Mouse (Mus musculus) spleen, adult 12 weeks (tissue): ENCODE data around the gene Dnajc5.

Experiments used
- DNase-seq: peaks from one replicate; pipeline ENCODE4 v3.0.0; 2022; ENCODE audit warnings: low spot score

The Dnajc5 gene

DNA sequence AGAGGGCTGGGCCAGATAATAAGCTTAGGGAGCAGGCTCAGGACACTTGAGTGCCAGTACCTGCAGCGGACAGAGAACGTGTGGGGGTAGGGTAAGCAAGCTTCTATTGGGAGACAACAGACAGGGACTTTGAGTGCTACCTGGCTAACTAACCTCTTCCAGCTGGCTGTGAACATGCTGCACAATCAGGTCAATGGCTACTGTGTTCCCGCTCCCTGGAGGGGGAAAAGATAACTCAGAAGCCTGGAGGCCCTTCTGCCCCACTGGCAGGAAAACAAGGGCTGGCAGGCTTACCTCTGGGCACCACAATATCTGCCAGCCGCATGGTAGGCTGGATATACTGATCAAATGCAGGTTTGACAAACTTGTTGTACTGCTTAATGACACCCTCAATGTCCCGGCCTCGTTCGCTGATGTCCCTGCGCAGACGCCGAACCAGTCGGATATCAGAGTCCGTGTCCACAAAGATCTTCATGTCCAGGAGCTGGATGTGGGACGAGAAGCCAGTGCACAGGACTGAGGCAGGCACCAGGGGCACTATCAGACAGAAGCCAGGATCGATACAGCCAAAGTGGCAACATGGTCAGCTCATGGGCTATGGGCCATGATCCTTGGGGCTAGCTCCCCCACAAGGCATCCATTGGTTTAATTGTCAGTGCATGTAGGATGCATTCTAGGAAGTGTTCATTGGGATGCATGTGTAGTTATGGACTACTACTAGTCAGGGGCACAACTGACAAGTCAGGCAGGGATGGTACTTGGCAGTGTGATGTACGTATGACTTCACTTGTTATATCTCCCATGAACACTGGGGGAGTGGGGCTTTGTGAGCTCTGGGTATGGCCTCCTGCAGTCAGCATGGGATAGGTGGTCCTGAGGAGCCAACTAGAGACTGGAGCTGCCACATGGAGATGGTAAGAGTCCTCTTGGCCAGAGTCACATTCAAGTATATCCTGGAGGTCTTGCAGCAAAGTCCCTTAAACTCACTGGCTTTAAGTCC is 52.9 kb downstream of the Dnajc5 start:
- DNase-seq, result no peak

DNA sequence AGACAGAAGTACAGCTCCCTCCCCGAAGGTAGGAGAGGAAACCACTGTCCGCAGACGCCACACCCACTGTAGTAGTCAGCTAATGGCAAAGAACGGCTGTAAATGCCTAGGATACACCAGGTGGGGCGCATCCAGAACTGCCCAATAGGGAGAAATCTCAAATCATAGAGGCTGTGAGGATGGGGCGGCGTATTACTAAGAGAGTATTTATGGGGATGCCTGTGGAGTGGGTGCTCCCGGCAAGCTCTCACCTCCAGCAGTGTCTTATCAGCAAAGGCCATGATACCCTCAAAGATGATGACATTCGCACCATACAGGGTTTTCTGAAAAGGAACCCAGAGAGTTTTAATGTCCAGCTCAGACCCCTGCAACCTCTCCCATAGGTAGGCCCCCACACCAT is 53.7 kb downstream of the Dnajc5 start:
- no peak for DNase-seq

- DNase-seq, result no peak
Measured at GRCm38 (mm10) chr2:181574921-181575545, 54.7 kb downstream of the Dnajc5 start.

DNA sequence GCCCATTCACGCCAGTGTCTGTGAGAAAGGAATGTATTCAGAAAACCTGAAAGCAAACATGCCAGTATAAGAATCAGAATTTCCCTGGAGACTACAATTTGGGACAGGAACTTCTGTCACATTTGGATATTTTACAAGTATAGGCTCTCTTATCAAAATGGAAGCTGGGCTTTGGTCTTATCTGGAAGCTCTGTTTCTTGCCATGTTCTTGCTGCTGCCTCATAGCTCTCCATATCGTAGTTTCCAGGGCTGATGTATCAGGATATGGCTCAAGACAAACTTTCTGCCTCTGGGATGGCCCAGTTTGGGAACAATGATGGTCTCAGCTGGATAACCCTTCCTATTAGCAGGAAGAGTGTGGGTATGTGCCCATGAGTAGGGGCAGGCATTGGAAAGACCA is 56.3 kb downstream of the Dnajc5 start:
- DNase-seq, result no peak

DNA sequence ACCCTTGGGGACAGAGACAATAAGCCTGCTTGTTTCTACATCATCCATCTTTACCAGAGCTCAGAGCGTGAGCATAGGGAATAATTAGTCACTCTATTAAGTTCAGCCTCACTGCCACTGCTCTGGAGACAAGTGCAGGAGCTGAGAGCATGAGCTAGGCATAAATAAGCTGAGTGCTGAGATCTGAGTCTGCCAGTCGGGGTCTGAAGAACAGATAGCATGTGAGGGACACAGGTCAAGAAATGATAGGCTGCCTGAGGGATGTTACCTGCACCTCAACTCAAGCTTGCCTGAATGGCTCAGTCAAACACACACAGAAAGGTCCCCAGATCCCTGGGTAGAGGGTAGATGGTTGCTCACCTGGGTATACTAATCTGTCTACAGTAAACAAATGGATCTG is 56.8 kb downstream of the Dnajc5 start:
- no peak for DNase-seq

GRCm38 (mm10) chr2:181577981-181578581 is 57.8 kb downstream of the Dnajc5 start:
- no peak for DNase-seq

GRCm38 (mm10) chr2:181578790-181579618 is 58.7 kb downstream of the Dnajc5 start:
- no peak for DNase-seq

- DNase-seq, result no peak
Measured at GRCm38 (mm10) chr2:181579681-181580080, 59.4 kb downstream of the Dnajc5 start.

GRCm38 (mm10) chr2:181580131-181580772 is 60.0 kb downstream of the Dnajc5 start:
- no peak for DNase-seq

DNA sequence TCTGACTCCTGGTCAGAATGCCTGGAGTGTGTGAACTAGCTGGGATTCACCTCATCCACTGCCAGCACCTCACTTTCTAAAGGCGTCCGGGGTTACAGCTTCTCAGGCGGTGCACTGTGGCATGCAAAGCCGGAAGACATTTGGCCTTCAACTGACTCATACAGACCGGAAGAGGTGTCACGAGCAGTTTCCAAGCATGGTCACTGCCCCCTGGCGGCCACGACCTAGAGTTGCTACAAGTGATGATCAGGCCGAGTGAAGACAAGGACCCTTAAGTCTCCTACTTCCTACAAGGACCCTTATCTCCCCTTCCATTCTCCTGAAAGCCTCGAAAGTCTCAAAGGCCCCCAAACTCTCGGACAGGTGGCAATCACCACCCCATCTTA is 60.7 kb downstream of the Dnajc5 start:
- peak; percentile 68 for DNase-seq

GRCm38 (mm10) chr2:181581402-181582120 is 61.3 kb downstream of the Dnajc5 start:
- peak; percentile 73 for DNase-seq

- no peak for DNase-seq
Measured at GRCm38 (mm10) chr2:181582358-181582757, 62.1 kb downstream of the Dnajc5 start.

DNA sequence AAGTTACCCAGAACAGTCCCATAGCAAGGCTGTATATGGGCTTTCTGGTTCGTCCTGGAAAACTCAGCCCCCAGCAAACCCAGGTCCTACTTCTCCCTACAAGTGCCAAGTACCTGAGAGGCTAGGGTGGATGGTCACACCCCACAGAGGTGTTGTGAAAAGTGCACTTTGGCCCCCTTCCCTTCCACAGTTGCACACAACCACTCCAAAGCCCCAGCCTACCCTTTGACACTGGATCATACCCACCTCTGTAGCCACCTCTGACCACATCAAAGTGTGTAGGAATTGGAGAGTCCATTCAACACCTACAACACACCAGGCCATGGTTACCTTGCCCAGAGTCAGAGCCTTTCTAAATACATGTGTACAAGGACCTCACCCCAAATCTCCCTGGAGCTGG is 62.7 kb downstream of the Dnajc5 start:
- no peak for DNase-seq

DNA sequence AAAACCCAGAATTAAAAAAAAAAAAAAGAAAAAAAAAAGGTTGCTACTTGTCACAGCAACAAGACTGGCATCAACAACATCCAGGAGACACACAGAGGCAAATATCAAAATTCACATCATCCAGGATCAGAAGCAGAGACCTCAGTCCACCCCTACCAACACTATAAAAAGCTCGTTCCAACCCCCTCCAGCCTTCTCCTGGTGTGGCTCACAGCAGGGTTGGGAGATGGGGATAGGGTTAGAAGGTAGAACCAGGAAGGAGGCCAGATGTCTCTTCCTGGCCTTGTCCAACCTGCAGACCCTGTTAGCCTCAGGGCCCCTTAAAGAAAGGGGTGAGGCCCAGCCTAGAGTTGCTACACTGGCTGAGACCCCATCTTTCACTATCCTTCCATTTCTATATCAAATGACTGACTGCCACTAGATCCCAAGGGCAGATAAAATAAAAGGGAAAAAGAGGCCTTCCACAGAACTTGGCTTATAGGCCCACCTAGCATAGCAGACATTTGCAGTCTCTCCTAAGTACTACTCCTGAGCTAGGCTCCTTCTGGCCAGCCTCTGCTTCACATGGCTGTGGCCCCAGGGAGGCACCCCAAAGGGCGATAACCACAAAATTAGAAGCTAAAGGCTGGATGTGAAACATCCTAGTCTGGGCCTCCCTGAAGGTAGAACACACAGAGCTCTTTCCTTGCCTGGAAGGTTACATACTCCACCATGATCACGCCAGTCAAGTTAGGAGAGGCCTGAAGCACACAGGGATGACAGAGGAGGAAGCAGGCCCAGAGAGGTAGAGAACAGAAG is 63.4 kb downstream of the Dnajc5 start:
- no peak for DNase-seq

DNA sequence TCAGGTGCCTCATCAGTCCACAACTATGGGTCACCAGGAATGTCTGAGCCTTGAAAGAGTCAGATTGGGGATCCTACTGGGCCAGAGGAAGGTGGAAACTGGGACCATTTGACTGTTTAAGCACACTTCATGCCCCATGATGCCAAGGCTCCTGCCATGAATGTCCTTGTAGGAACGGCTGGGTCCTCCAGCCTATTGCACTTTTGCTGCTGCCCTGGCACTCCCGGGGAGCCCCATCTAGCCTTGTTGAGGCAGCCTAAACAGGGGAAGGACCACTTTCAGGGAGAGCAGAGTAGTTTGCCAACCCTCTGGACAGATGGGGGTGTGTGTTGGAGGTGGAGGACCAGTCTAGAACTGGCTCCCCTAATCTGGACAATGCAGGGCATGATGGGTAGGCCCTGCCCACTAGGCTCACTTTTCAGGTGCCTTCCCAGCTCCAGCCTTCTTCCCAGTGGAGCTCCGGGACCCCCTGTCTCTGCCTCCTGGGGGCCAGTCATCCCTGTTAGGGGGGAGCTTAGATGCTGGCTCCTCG is 64.2 kb downstream of the Dnajc5 start, which contains the start of gene Uckl1:
TSS of gene Uckl1 (minus strand) at position 482 of the 532 bp plus-strand sequence.
- no peak for DNase-seq

DNA sequence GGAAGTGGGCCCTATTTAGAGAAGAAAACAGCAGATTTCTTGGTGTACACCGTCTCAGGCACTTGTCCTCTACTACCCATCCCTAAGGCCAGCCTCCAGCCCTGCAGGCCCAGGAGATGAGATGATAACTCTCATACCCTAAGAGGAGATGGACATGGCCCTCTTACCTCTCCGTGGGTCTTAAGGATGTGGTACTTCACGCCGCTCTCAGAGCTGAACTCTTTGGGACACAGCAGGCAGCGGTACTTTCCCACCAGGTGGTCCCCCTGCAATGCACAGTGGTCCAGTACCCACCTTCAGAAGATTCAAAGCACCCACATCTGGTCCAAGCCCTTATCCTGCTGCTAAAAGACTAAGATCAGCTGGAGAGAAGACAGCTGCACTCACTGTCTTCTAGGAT is 65.2 kb downstream of the Dnajc5 start:
- no peak for DNase-seq

DNA sequence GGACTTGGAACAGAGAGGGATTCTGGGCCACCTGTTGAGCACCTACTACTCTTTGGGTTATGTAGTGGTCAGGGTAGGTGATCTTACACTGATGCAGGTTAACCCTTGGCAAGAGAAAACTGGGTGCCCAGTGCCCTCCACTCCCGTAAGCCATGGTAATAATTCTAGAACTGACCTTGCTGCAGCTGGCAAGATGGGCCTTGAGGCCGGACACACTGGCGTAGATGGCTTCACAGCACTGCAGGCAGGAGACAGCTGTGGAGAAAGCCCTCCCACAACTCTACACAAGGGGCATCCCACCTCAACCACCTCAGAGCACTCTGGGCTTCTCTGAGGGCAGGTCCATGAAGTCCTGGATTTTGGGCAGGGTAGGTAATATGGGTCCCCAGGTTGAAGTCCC is 65.8 kb downstream of the Dnajc5 start:
- DNase-seq, result no peak

DNA sequence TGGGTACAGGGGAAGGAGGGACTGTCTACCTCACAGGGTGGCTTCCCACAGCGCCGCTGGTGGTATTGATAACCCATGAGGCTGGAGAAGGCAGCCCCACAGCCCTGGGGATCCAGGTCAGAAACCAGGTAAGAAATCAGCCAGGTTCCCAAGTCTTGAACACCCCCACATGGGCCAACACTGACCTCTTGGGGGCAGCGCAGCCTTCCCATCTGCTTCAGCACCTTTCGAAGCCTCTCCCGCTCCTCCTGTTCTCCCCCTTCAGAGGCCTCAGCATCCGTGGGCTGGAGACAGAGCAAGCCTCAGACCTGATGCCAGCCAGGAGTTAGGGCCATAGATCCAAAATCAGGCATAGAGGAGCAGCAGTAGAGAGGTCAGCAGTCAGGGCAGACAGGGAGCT is 67.5 kb downstream of the Dnajc5 start:
- DNase-seq, result no peak

GRCm38 (mm10) chr2:181588229-181588780 is 68.0 kb downstream of the Dnajc5 start:
- DNase-seq, result no peak
